1 mouse cellular context compared by ENCODE assay signal in the genomic region with DNA sequence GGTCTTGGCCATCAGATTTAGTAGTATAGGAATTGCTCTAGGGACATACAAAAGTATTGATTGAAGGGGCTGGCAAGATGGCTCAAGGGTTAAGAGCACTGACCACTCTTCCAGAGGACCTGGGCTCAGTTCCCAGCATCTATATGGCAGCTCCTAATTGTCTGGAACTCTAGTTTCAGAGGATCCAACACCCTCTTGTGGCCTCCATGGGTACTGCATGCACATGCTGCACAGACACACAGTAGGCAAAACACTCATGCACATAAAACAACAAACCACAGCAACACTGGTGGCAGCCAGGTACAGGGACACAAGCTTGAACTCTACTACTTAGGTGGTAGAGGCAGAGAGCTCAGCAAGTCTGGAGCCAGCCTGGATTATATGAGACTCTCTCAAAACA.
TF ChIP-seq lines count a peak whose summit lies in the region.

No protein-coding gene starts in this region.

TF ChIP-seq in CH12.LX, 34 proteins besides CTCF, POLR2A, EP300 and RAD21:
- TF ChIP-seq MEF2A (IDR thresholded peaks at IDR 0.05; ENCODE audit: borderline replicate concordance, low read depth, low read length) (no peak), SMC3 (IDR thresholded peaks at IDR 0.05; ENCODE audit: low read depth, low read length) (peak; percentile 14), TBP (conservative IDR thresholded peaks at IDR 0.05; ENCODE audit: low read depth, low read length) (no peak), NRF1 (IDR thresholded peaks at IDR 0.05; ENCODE audit: low read depth, low read length) (no peak), SIN3A (IDR thresholded peaks at IDR 0.05; ENCODE audit: low read length) (no peak)
